Mouse (Mus musculus): ENCODE data around the gene Tbc1d22a.

- TF ChIP-seq POLR2A (IDR thresholded peaks at IDR 0.05; ENCODE audit: low read depth, low read length) (no peak), CTCF (conservative IDR thresholded peaks at IDR 0.05; ENCODE audit: insufficient read depth, insufficient read length, low read depth, low read length) (no peak)
Observed at GRCm38 (mm10) chr15:86175253-86176050, 38.8 kb upstream of the Tbc1d22a start.

Measured in kidney, adult 2 months (tissue).